Mouse (Mus musculus) T-helper 2 cell (primary cell): ENCODE results near the gene Gm3893.
"Not testable (repeated sequence)": the region's sequence is repeated elsewhere in the genome, so short reads cannot be mapped to it uniquely, and the experiment has no call there.

ENCODE experiments used
- in situ Hi-C: fragments of 300-600 bp; cut with MboI, MseI; formaldehyde crosslinking; loops from one replicate; pipeline ENCODE4 v1.15.1; 2025; ENCODE audit warnings: high pct_unique_total_duplicates

Gene Gm3893

GRCm38 (mm10) chr4:42090907-42091306, at the start of gene Gm3893:
Gene Gm3893 (plus strand): TSS chr4:42091207.
- in situ Hi-C loops: not testable (repeated sequence)

- in situ Hi-C loops: not testable (repeated sequence)
Observed at GRCm38 (mm10) chr4:42114517-42114916, 23.5 kb downstream of the Gm3893 start, which contains the start of gene Gm13304. Gene Gm13304 (plus strand): TSS chr4:42114817.
